18 mouse cellular contexts compared by ENCODE assay signal in the genomic region with DNA sequence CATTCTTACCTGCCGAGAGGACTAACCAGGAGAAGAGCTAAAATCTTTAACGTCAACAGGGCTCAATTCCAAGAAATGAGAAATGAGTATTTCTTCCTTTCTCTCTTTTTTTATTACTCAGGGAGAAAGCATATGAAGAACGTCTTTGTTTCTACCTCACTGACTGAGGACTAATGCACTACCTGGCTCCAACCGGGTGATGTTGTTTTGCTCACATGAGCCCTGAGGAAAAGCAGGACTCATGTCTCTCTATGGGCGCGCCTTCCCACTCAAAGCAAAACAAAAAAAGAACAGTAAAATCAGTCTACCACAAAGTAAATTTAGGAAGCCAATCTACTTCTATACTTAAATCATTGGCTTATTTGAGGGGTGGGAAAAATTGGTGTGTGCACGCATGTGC.
DNase-seq lines count a peak whose midpoint lies in the region; ATAC-seq and TF ChIP-seq lines count a peak whose summit lies in the region.
"Had no signal": no experiment of that assay in that cellular context is flagged by ENCODE, and none has a peak within 500 bp of the region (broad histone marks: within the 10 kb centered on the region; RNA-seq: fewer than 3 reads in every experiment).

No protein-coding gene starts in this region.

- no peaks in the 10 kb centered on the region for H3K27me3 ChIP-seq in hindbrain, embryonic 12.5 days
- no peaks in the 10 kb centered on the region for H3K27me3 ChIP-seq in hindbrain, embryonic 10.5 days (ENCODE audit: insufficient read depth, poor library complexity, severe bottlenecking)
- no peaks in the 10 kb centered on the region for H3K27me3 ChIP-seq in forebrain, postnatal 0 days (ENCODE audit: insufficient read depth, low read length)
- no peaks in the 10 kb centered on the region for H3K27me3 ChIP-seq in hindbrain, embryonic 16.5 days (replicated peaks; ENCODE audit: control insufficient read depth, insufficient read depth, low read length)
- no peaks in the 10 kb centered on the region for H3K27me3 ChIP-seq in neural tube, embryonic 13.5 days
- H3K27me3 ChIP-seq: embryonic facial prominence, embryonic 13.5 days; intestine, embryonic 15.5 days had no signal

- no peaks in the 10 kb centered on the region for H3K36me3 ChIP-seq in hindbrain, embryonic 12.5 days
- H3K36me3 ChIP-seq in hindbrain, embryonic 10.5 days, result no peaks in the 10 kb centered on the region
- H3K36me3 ChIP-seq in forebrain, postnatal 0 days (ENCODE audit: insufficient read depth), result no peaks in the 10 kb centered on the region
- no peaks in the 10 kb centered on the region for H3K36me3 ChIP-seq in hindbrain, embryonic 16.5 days (ENCODE audit: control insufficient read depth, insufficient read depth, low read length)
- no peaks in the 10 kb centered on the region for H3K36me3 ChIP-seq in neural tube, embryonic 13.5 days
- H3K36me3 ChIP-seq: embryonic facial prominence, embryonic 13.5 days; intestine, embryonic 15.5 days had no signal

- ATAC-seq in hindbrain, embryonic 12.5 days (ENCODE audit: low FRiP score), result no peak
- 0 out of 2 replicates have a peak, but pooled peaks have one; percentile 20 for ATAC-seq in forebrain, postnatal 0 days
- peak; percentile 44; the same call in 1 of the 2 replicates for ATAC-seq in hindbrain, embryonic 16.5 days
- ATAC-seq in neural tube, embryonic 13.5 days (ENCODE audit: low read depth), result no peak
- no peak for ATAC-seq in inflammation-experienced regulatory T-cells, adult 6 months
- ATAC-seq: intestine, embryonic 15.5 days had no signal

- no peak overlapping the region for H3K27ac ChIP-seq in hindbrain, embryonic 12.5 days
- no peak overlapping the region for H3K27ac ChIP-seq in hindbrain, embryonic 10.5 days
- H3K27ac ChIP-seq in forebrain, postnatal 0 days (ENCODE audit: low read depth, low read length), result no peak overlapping the region
- no peak overlapping the region for H3K27ac ChIP-seq in hindbrain, embryonic 16.5 days (ENCODE audit: low read depth, low read length)
- H3K27ac ChIP-seq in neural tube, embryonic 13.5 days (replicated peaks), result no peak overlapping the region
- H3K27ac ChIP-seq: embryonic facial prominence, embryonic 13.5 days; gastrocnemius, adult 2 months; intestine, embryonic 15.5 days; stomach, postnatal 0 days had no signal

- TF ChIP-seq CTCF in forebrain, postnatal 0 days (IDR thresholded peaks at IDR 0.05; ENCODE audit: low read depth), result no peak

- H3K4me3 ChIP-seq in hindbrain, embryonic 12.5 days, result no peak overlapping the region
- no peak overlapping the region for H3K4me3 ChIP-seq in hindbrain, embryonic 10.5 days
- H3K4me3 ChIP-seq in forebrain, postnatal 0 days (ENCODE audit: low read depth, low read length), result peak overlapping the region; percentile 16; the same call in 1 of the 2 replicates
- no peak overlapping the region for H3K4me3 ChIP-seq in hindbrain, embryonic 16.5 days (ENCODE audit: low read length)
- H3K4me3 ChIP-seq in neural tube, embryonic 13.5 days, result no peak overlapping the region
- H3K4me3 ChIP-seq: embryonic facial prominence, embryonic 13.5 days; gastrocnemius, adult 2 months; intestine, embryonic 15.5 days had no signal

- peak overlapping the region; percentile 21; the same call in 1 of the 2 replicates for H3K4me2 ChIP-seq in hindbrain, embryonic 12.5 days (replicated peaks)
- peak overlapping the region; percentile 42 for H3K4me2 ChIP-seq in forebrain, postnatal 0 days (ENCODE audit: low read depth)
- H3K4me2 ChIP-seq in hindbrain, embryonic 16.5 days (ENCODE audit: low read length), result peak overlapping the region; percentile 27
- peak overlapping the region; percentile 36 for H3K4me2 ChIP-seq in neural tube, embryonic 13.5 days
- H3K4me2 ChIP-seq: embryonic facial prominence, embryonic 13.5 days; heart, embryonic 11.5 days; intestine, embryonic 15.5 days had no signal

- WGBS in hindbrain, embryonic 12.5 days, result 88% methylated on average over 7 of the region's 7 CpGs
- 92% methylated on average over 7 of the region's 7 CpGs for WGBS in hindbrain, embryonic 10.5 days
- WGBS in forebrain, postnatal 0 days, result 63% methylated on average over 7 of the region's 7 CpGs
- WGBS in hindbrain, embryonic 16.5 days, result 67% methylated on average over 7 of the region's 7 CpGs
- 87% methylated on average over 7 of the region's 7 CpGs for WGBS in neural tube, embryonic 13.5 days

- peaks cover 4% of the 10 kb centered on the region; the same call in 1 of the 2 replicates for H3K4me1 ChIP-seq in hindbrain, embryonic 12.5 days
- peaks cover 8% of the 10 kb centered on the region; the same call in 1 of the 2 replicates for H3K4me1 ChIP-seq in hindbrain, embryonic 10.5 days (replicated peaks)
- H3K4me1 ChIP-seq in forebrain, postnatal 0 days (ENCODE audit: insufficient read depth), result peaks cover 7% of the 10 kb centered on the region; the same call in 1 of the 2 replicates
- H3K4me1 ChIP-seq in hindbrain, embryonic 16.5 days (ENCODE audit: control insufficient read depth, insufficient read depth, low read depth, low read length), result no peaks in the 10 kb centered on the region
- H3K4me1 ChIP-seq in neural tube, embryonic 13.5 days (replicated peaks), result peaks cover 6% of the 10 kb centered on the region
- H3K4me1 ChIP-seq: intestine, embryonic 15.5 days had no signal

- H3K9me3 ChIP-seq in hindbrain, embryonic 12.5 days (replicated peaks), result no peaks in the 10 kb centered on the region
- H3K9me3 ChIP-seq in hindbrain, embryonic 10.5 days, result no peaks in the 10 kb centered on the region
- H3K9me3 ChIP-seq in forebrain, postnatal 0 days (ENCODE audit: low read length), result no peaks in the 10 kb centered on the region
- H3K9me3 ChIP-seq in hindbrain, embryonic 16.5 days (ENCODE audit: control insufficient read depth, low read length), result no peaks in the 10 kb centered on the region
- no peaks in the 10 kb centered on the region for H3K9me3 ChIP-seq in neural tube, embryonic 13.5 days
- H3K9me3 ChIP-seq: embryonic facial prominence, embryonic 13.5 days; intestine, embryonic 15.5 days had no signal

- no peak for DNase-seq in hindbrain, embryonic 10.5 days (ENCODE audit: low spot score)
- DNase-seq in forebrain, postnatal 0 days, result no peak
- DNase-seq in heart, postnatal 4 days, result no peak
- DNase-seq: adrenal gland, adult 2 months; gastrocnemius, adult 2 months; heart, postnatal 14 days; kidney, adult 9 months; kidney, postnatal 25 days; liver; lung, postnatal 10 days had no signal

- H3K9ac ChIP-seq in hindbrain, embryonic 12.5 days, result no peak overlapping the region
- no peak overlapping the region for H3K9ac ChIP-seq in forebrain, postnatal 0 days
- H3K9ac ChIP-seq in hindbrain, embryonic 16.5 days (ENCODE audit: low read depth, low read length), result no peak overlapping the region
- no peak overlapping the region for H3K9ac ChIP-seq in neural tube, embryonic 13.5 days
- H3K9ac ChIP-seq: embryonic facial prominence, embryonic 13.5 days; intestine, embryonic 15.5 days had no signal

Comparison
In these comparisons a context has a peak if more than half of its experiments do, and no peak if none do; other contexts are left out.
1. ATAC-seq: peak in forebrain, postnatal 0 days (single experiment) and hindbrain, embryonic 16.5 days (single experiment); none in hindbrain, embryonic 12.5 days (single experiment), neural tube, embryonic 13.5 days (single experiment) and inflammation-experienced regulatory T-cells, adult 6 months (single experiment).
2. Peak in every context shown above with its lines, with median percentiles within 50 percentile points of each other: H3K4me2 ChIP-seq.